Comparison of ENCODE assay signal across 13 mouse cellular contexts in genomic region chr10:4384244-4384643, GRCm38 (mm10).
"Had no signal": no experiment of that assay in that cellular context is flagged by ENCODE, and none has a peak within 500 bp of the region (broad histone marks: within the 10 kb centered on the region; RNA-seq: fewer than 3 reads in every experiment).

No protein-coding gene starts in this region.

- DNase-seq: gastrocnemius, postnatal 14 days; gastrocnemius, postnatal 36 days; heart, adult 18-20 months; heart, postnatal 14 days; heart, postnatal 36 days; kidney, adult 11 months; kidney, adult 2 months; kidney, adult 9 months; kidney, postnatal 14 days; kidney, postnatal 36 days; layer of hippocampus, adult 9-11 months; layer of hippocampus, postnatal 36 days; left cerebral cortex, postnatal 4 days had no signal
